Mouse (Mus musculus) MEL (cell line): ENCODE measurements around the gene Adamtsl4. TPM values are rescaled to one million over a fixed set of nuclear protein-coding genes. Genes with fewer than 3 reads are reported as not detected.

Source experiments
- DNase-seq: peaks from one replicate; pipeline ENCODE4 v3.0.0; 2011; ENCODE audit warnings: low read depth, low spot score
- H3K27ac ChIP-seq: 2 replicates; pipeline ENCODE4 v1.5.1; 2012; ENCODE audit warnings: low read depth, mild to moderate bottlenecking, control low read depth, low read length, moderate library complexity; ENCODE audit not compliant: control insufficient read depth
- H3K27me3 ChIP-seq, 2 experiments: fragments of 150-350 bp in 1 of 2; sonication (generic) in 1 of 2; 2 replicates each; pipeline ENCODE4 v1.6.1; 2012; ENCODE audit warnings: low read length in 2 of 2, mild to moderate bottlenecking in 2 of 2, improper control_type of control experiment in 1 of 2, moderate library complexity in 1 of 2; ENCODE audit not compliant: insufficient read depth in 2 of 2, control insufficient read depth in 1 of 2
- H3K36me3 ChIP-seq, 2 experiments: 2 replicates each; pipeline ENCODE4 v1.6.1; 2012 to 2014; ENCODE audit warnings: low read length in 2 of 2, improper control_type of control experiment in 1 of 2, inconsistent platforms in 1 of 2, mild to moderate bottlenecking in 1 of 2; ENCODE audit not compliant: insufficient read depth in 2 of 2, control insufficient read depth in 1 of 2
- H3K4me1 ChIP-seq, 2 experiments: fragments of 150-350 bp in 1 of 2; sonication (generic) in 1 of 2; 2 replicates each; pipeline ENCODE4 v1.6.1; 2012; ENCODE audit warnings: low read length in 2 of 2, improper control_type of control experiment in 1 of 2, mild to moderate bottlenecking in 1 of 2; ENCODE audit not compliant: insufficient read depth in 2 of 2, control insufficient read depth in 1 of 2
- H3K4me3 ChIP-seq, 2 experiments: fragments of 150-350 bp in 1 of 2; sonication (generic) in 1 of 2; 2 replicates each; pipeline ENCODE4 v1.5.1; 2012; ENCODE audit warnings: low read depth in 2 of 2, low read length in 2 of 2, mild to moderate bottlenecking in 2 of 2, moderate library complexity in 2 of 2, control low read depth in 1 of 2, improper control_type of control experiment in 1 of 2; ENCODE audit not compliant: control insufficient read depth in 1 of 2, insufficient read depth in 1 of 2
- H3K79me2 ChIP-seq: 2 replicates; pipeline ENCODE4 v1.6.1; 2012; ENCODE audit warnings: mild to moderate bottlenecking, low read length, moderate library complexity; ENCODE audit not compliant: control insufficient read depth, poor library complexity, insufficient read depth
- H3K9ac ChIP-seq: 2 replicates; pipeline ENCODE4 v1.6.1; 2012; ENCODE audit warnings: low read depth, mild to moderate bottlenecking, control low read depth, low read length, moderate library complexity; ENCODE audit not compliant: control insufficient read depth, poor library complexity, severe bottlenecking
- H3K9me3 ChIP-seq: fragments of 150-350 bp; sonication (generic); replicated peaks from 2 replicates; pipeline ENCODE4 v1.6.1; 2012; ENCODE audit warnings: mild to moderate bottlenecking, low read length, improper control_type of control experiment, moderate library complexity; ENCODE audit not compliant: insufficient read depth
- CHD1 ChIP-seq: IDR thresholded peaks from 2 replicates; pipeline ENCODE4 v1.6.1; 2012; ENCODE audit warnings: low read depth, mild to moderate bottlenecking, inconsistent platforms, low read length, improper control_type of control experiment
- ELF1 ChIP-seq: IDR thresholded peaks from 2 replicates; pipeline ENCODE4 v1.6.1; 2014; ENCODE audit warnings: low read depth, mild to moderate bottlenecking, inconsistent platforms, low read length, improper control_type of control experiment, moderate library complexity
- ETS1 ChIP-seq: IDR thresholded peaks from 2 replicates; pipeline ENCODE4 v1.6.1; 2012; ENCODE audit warnings: low read depth, mild to moderate bottlenecking, inconsistent platforms, low read length, improper control_type of control experiment, moderate library complexity
- GABPA ChIP-seq: IDR thresholded peaks from 2 replicates; pipeline ENCODE4 v1.6.1; 2012; ENCODE audit warnings: low read depth, mild to moderate bottlenecking, inconsistent platforms, low read length, improper control_type of control experiment, moderate library complexity
- HCFC1 ChIP-seq: IDR thresholded peaks from 2 replicates; pipeline ENCODE4 v1.6.1; 2012; ENCODE audit warnings: low read depth, mild to moderate bottlenecking, inconsistent platforms, low read length, improper control_type of control experiment, moderate library complexity
- JUND ChIP-seq: IDR thresholded peaks from 2 replicates; pipeline ENCODE4 v1.6.1; 2011; ENCODE audit warnings: low read depth, mild to moderate bottlenecking, improper control_type of control experiment, low read length
- MAFK ChIP-seq: IDR thresholded peaks from 2 replicates; pipeline ENCODE4 v1.6.1; 2011; ENCODE audit warnings: low read depth, mild to moderate bottlenecking, low read length, improper control_type of control experiment, borderline replicate concordance
- MAX ChIP-seq: IDR thresholded peaks from 2 replicates; pipeline ENCODE4 v1.6.1; 2011; ENCODE audit warnings: low read length, improper control_type of control experiment
- MAZ ChIP-seq: IDR thresholded peaks from 2 replicates; pipeline ENCODE4 v1.6.1; 2012; ENCODE audit warnings: low read depth, mild to moderate bottlenecking, inconsistent platforms, low read length, improper control_type of control experiment
- MXI1 ChIP-seq: IDR thresholded peaks from 2 replicates; pipeline ENCODE4 v1.6.1; 2011; ENCODE audit warnings: mild to moderate bottlenecking, low read depth, low read length, improper control_type of control experiment
- NRF1 ChIP-seq: IDR thresholded peaks from 2 replicates; pipeline ENCODE4 v1.6.1; 2014; ENCODE audit warnings: low read depth, mild to moderate bottlenecking, inconsistent platforms, low read length, improper control_type of control experiment, moderate library complexity; ENCODE audit not compliant: poor library complexity, insufficient read depth, severe bottlenecking
- POLR2A ChIP-seq, 2 experiments: IDR thresholded peaks; 2 replicates each; pipeline ENCODE4 v1.6.1; 2011 to 2012; ENCODE audit warnings: low read length in 2 of 2, mild to moderate bottlenecking in 2 of 2, control low read depth in 1 of 2, improper control_type of control experiment in 1 of 2, low read depth in 1 of 2, moderate library complexity in 1 of 2; ENCODE audit not compliant: control insufficient read depth in 1 of 2, insufficient read depth in 1 of 2, poor library complexity in 1 of 2
- SMC3 ChIP-seq: IDR thresholded peaks from 2 replicates; pipeline ENCODE4 v1.6.1; 2011; ENCODE audit warnings: low read depth, low read length, improper control_type of control experiment
- TCF12 ChIP-seq: IDR thresholded peaks from 2 replicates; pipeline ENCODE4 v1.6.1; 2014; ENCODE audit warnings: low read depth, mild to moderate bottlenecking, inconsistent platforms, low read length, improper control_type of control experiment, moderate library complexity
- UBTF ChIP-seq: IDR thresholded peaks from 2 replicates; pipeline ENCODE4 v1.6.1; 2012; ENCODE audit warnings: low read depth, mild to moderate bottlenecking, inconsistent platforms, low read length, improper control_type of control experiment, moderate library complexity, borderline replicate concordance; ENCODE audit not compliant: insufficient read depth
- ZNF384 ChIP-seq: IDR thresholded peaks from 2 replicates; pipeline ENCODE4 v1.6.1; 2012; ENCODE audit warnings: low read depth, mild to moderate bottlenecking, inconsistent platforms, low read length, improper control_type of control experiment
- polyA plus RNA-seq, 2 experiments: library from polyadenylated mRNA; stranded (reverse) in 1 of 2; unstranded in 1 of 2; fragments of >175 nt in 1 of 2; fragments of >200 nt in 1 of 2; gene quantifications; 2 replicates each; pipeline versions ENCODE4 v1.2.1 to v1.2.4; 2012; ENCODE audit warnings: low replicate concordance in 2 of 2, low read depth in 1 of 2; ENCODE audit not compliant: insufficient read length in 2 of 2, insufficient read depth in 1 of 2, missing spikeins in 1 of 2
- total RNA-seq: library from RNA; depleted of rRNA; stranded (reverse); fragments of 300-350 nt; gene quantifications from 2 replicates; pipeline ENCODE4 v1.2.3, GENCODE M21; 2012

The Adamtsl4 gene
- total and polyA plus RNA-seq, 3 experiments, result 0.27 to 0.88 TPM; not detected in 1

GRCm38 (mm10) chr3:95631304-95631703 lies 56.4 kb downstream of the Adamtsl4 start:
- Histone ChIP-seq H3K79me2 (peaks cover 10% of the 10 kb centered on the region), H3K27me3 (no peaks in the 10 kb centered on the region), H3K4me3 (no peak overlapping the region), H3K36me3 (peaks cover 4 to 60% of the 10 kb centered on the region in 2 experiments), H3K4me1 (peaks cover 0 to 1% of the 10 kb centered on the region in 2 experiments; a peak in 1 of 4 replicates), H3K9me3 (no peaks in the 10 kb centered on the region), H3K27ac (no peak overlapping the region), H3K9ac (no peak overlapping the region)
- TF ChIP-seq ETS1, result no peak
- TF ChIP-seq MAX, result no peak
- no peak for TF ChIP-seq ZNF384
- no peak for TF ChIP-seq MAZ
- no peak for TF ChIP-seq ELF1
- no peak for TF ChIP-seq POLR2A (IDR thresholded peaks at IDR 0.05; ENCODE audit: control insufficient read depth in 1 of 2, insufficient read depth in 1 of 2, low read depth in 1 of 2, low read length in 2 of 2, poor library complexity in 1 of 2)
- TF ChIP-seq GABPA, result no peak
- TF ChIP-seq JUND, result no peak
- TF ChIP-seq HCFC1, result no peak
- TF ChIP-seq TCF12, result no peak
- TF ChIP-seq NRF1, result no peak
- TF ChIP-seq CHD1, result no peak
- no peak for DNase-seq

GRCm38 (mm10) chr3:95630856-95631255 lies 56.9 kb downstream of the Adamtsl4 start:
- Histone ChIP-seq H3K36me3 (peaks cover 9 to 61% of the 10 kb centered on the region in 2 experiments), H3K4me3 (no peak overlapping the region), H3K27ac (no peak overlapping the region), H3K27me3 (no peaks in the 10 kb centered on the region), H3K9me3 (no peaks in the 10 kb centered on the region), H3K9ac (no peak overlapping the region), H3K79me2 (peaks cover 15% of the 10 kb centered on the region), H3K4me1 (peaks cover 4 to 6% of the 10 kb centered on the region in 2 experiments)
- no peak for DNase-seq
- TF ChIP-seq POLR2A (IDR thresholded peaks at IDR 0.05; ENCODE audit: control insufficient read depth in 1 of 2, insufficient read depth in 1 of 2, low read depth in 1 of 2, low read length in 2 of 2, poor library complexity in 1 of 2) (no peak), TCF12 (no peak), SMC3 (no peak), MXI1 (no peak), ZNF384 (no peak), HCFC1 (no peak), CHD1 (no peak), MAFK (no peak), UBTF (no peak)
